Mouse (Mus musculus): Measurements from ENCODE around the gene Cfl2. TPM values are rescaled to one million over a fixed set of nuclear protein-coding genes. Genes with fewer than 3 reads are reported as not detected.
"Not testable (repeated sequence)": the region's sequence is repeated elsewhere in the genome, so short reads cannot be mapped to it uniquely, and the experiment has no call there.

Gene Cfl2
- polyA plus RNA-seq, 1 experiment from 2014 or later: 175 TPM

GRCm38 (mm10) chr12:54834925-54835447 lies 27.7 kb downstream of the Cfl2 start:
- peaks cover 12% of the 10 kb centered on the region for H3K4me1 ChIP-seq (replicated peaks; ENCODE audit: control insufficient read depth, insufficient read depth, low read length)
- H3K27ac ChIP-seq (ENCODE audit: low read length): peak overlapping the region; percentile 40
- 2% methylated on average over 11 of the region's 11 CpGs for WGBS
- no peaks in the 10 kb centered on the region for H3K36me3 ChIP-seq (ENCODE audit: control insufficient read depth, insufficient read depth, low read length)
- H3K9me3 ChIP-seq (ENCODE audit: control insufficient read depth, low read length): no peaks in the 10 kb centered on the region
- peak overlapping the region; percentile 41 for H3K4me3 ChIP-seq (ENCODE audit: low read length)
- peak; percentile 89 for ATAC-seq (ENCODE audit: low read depth)
- H3K9ac ChIP-seq (ENCODE audit: low read length): peak overlapping the region; percentile 42
- no peaks in the 10 kb centered on the region for H3K27me3 ChIP-seq (ENCODE audit: control insufficient read depth, insufficient read depth, low read depth, low read length)
- H3K4me2 ChIP-seq (ENCODE audit: low read depth, low read length): peak overlapping the region; percentile 51

- no peaks in the 10 kb centered on the region for H3K27me3 ChIP-seq (ENCODE audit: control insufficient read depth, insufficient read depth, low read depth, low read length)
- WGBS: 65% methylated on average over 9 of the region's 9 CpGs
- no peaks in the 10 kb centered on the region for H3K9me3 ChIP-seq (ENCODE audit: control insufficient read depth, low read length)
- H3K4me1 ChIP-seq (replicated peaks; ENCODE audit: control insufficient read depth, insufficient read depth, low read length): peaks cover 12% of the 10 kb centered on the region
- H3K9ac ChIP-seq (ENCODE audit: low read length): no peak overlapping the region
- no peak for ATAC-seq (ENCODE audit: low read depth)
- no peak overlapping the region for H3K4me2 ChIP-seq (ENCODE audit: low read depth, low read length)
- H3K36me3 ChIP-seq (ENCODE audit: control insufficient read depth, insufficient read depth, low read length): no peaks in the 10 kb centered on the region
- no peak overlapping the region for H3K27ac ChIP-seq (ENCODE audit: low read length)
- H3K4me3 ChIP-seq (ENCODE audit: low read length): no peak overlapping the region
Observed at GRCm38 (mm10) chr12:54833856-54834399, 28.7 kb downstream of the Cfl2 start.

GRCm38 (mm10) chr12:54831927-54832326 lies 30.8 kb downstream of the Cfl2 start:
- H3K27me3 ChIP-seq (ENCODE audit: control insufficient read depth, insufficient read depth, low read depth, low read length); H3K9ac ChIP-seq (ENCODE audit: low read length); H3K9me3 ChIP-seq (ENCODE audit: control insufficient read depth, low read length); H3K4me2 ChIP-seq (ENCODE audit: low read depth, low read length); H3K27ac ChIP-seq (ENCODE audit: low read length); ATAC-seq (ENCODE audit: low read depth); H3K4me3 ChIP-seq (ENCODE audit: low read length); H3K36me3 ChIP-seq (ENCODE audit: control insufficient read depth, insufficient read depth, low read length): not testable (repeated sequence)
- H3K4me1 ChIP-seq (replicated peaks; ENCODE audit: control insufficient read depth, insufficient read depth, low read length): peaks cover 12% of the 10 kb centered on the region
- WGBS: 67% methylated on average over 1 of the region's 1 CpGs

- no peaks in the 10 kb centered on the region for H3K27me3 ChIP-seq (ENCODE audit: control insufficient read depth, insufficient read depth, low read depth, low read length)
- peaks cover 8% of the 10 kb centered on the region for H3K4me1 ChIP-seq (replicated peaks; ENCODE audit: control insufficient read depth, insufficient read depth, low read length)
- no peak overlapping the region for H3K9ac ChIP-seq (ENCODE audit: low read length)
- H3K4me2 ChIP-seq (ENCODE audit: low read depth, low read length): no peak overlapping the region
- 8% methylated on average over 6 of the region's 6 CpGs for WGBS
- no peaks in the 10 kb centered on the region for H3K36me3 ChIP-seq (ENCODE audit: control insufficient read depth, insufficient read depth, low read length)
- H3K4me3 ChIP-seq (ENCODE audit: low read length): no peak overlapping the region
- no peak overlapping the region for H3K27ac ChIP-seq (ENCODE audit: low read length)
- H3K9me3 ChIP-seq (ENCODE audit: control insufficient read depth, low read length): no peaks in the 10 kb centered on the region
- peak; percentile 78; the same call in 1 of the 2 replicates for ATAC-seq (ENCODE audit: low read depth)
Observed at GRCm38 (mm10) chr12:54830574-54830973, 32.1 kb downstream of the Cfl2 start.

GRCm38 (mm10) chr12:54829876-54830275 lies 32.8 kb downstream of the Cfl2 start:
- Histone ChIP-seq H3K27me3 (ENCODE audit: control insufficient read depth, insufficient read depth, low read depth, low read length) (no peaks in the 10 kb centered on the region), H3K27ac (ENCODE audit: low read length) (no peak overlapping the region), H3K9ac (ENCODE audit: low read length) (no peak overlapping the region), H3K36me3 (ENCODE audit: control insufficient read depth, insufficient read depth, low read length) (no peaks in the 10 kb centered on the region), H3K9me3 (ENCODE audit: control insufficient read depth, low read length) (no peaks in the 10 kb centered on the region), H3K4me3 (ENCODE audit: low read length) (no peak overlapping the region), H3K4me1 (replicated peaks; ENCODE audit: control insufficient read depth, insufficient read depth, low read length) (peaks cover 2% of the 10 kb centered on the region), H3K4me2 (ENCODE audit: low read depth, low read length) (no peak overlapping the region)
- no peak for ATAC-seq (ENCODE audit: low read depth)
- WGBS: 51% methylated on average over 5 of the region's 5 CpGs

GRCm38 (mm10) chr12:54828043-54828442 lies 34.6 kb downstream of the Cfl2 start:
- whole genome bisulfite sequencing: 76% methylated on average over 1 of the region's 1 CpGs
- H3K9ac ChIP-seq (ENCODE audit: low read length): no peak overlapping the region
- peaks cover 6% of the 10 kb centered on the region; the same call in 1 of the 2 replicates for H3K4me1 ChIP-seq (replicated peaks; ENCODE audit: control insufficient read depth, insufficient read depth, low read length)
- ATAC-seq (ENCODE audit: low read depth): no peak
- no peaks in the 10 kb centered on the region for H3K27me3 ChIP-seq (ENCODE audit: control insufficient read depth, insufficient read depth, low read depth, low read length)
- no peaks in the 10 kb centered on the region for H3K36me3 ChIP-seq (ENCODE audit: control insufficient read depth, insufficient read depth, low read length)
- H3K4me2 ChIP-seq (ENCODE audit: low read depth, low read length): no peak overlapping the region
- no peaks in the 10 kb centered on the region for H3K9me3 ChIP-seq (ENCODE audit: control insufficient read depth, low read length)
- no peak overlapping the region for H3K4me3 ChIP-seq (ENCODE audit: low read length)
- H3K27ac ChIP-seq (ENCODE audit: low read length): no peak overlapping the region

GRCm38 (mm10) chr12:54825202-54825601 lies 37.5 kb downstream of the Cfl2 start:
- Histone ChIP-seq H3K27me3 (ENCODE audit: control insufficient read depth, insufficient read depth, low read depth, low read length) (no peaks in the 10 kb centered on the region), H3K9me3 (ENCODE audit: control insufficient read depth, low read length) (no peaks in the 10 kb centered on the region), H3K36me3 (ENCODE audit: control insufficient read depth, insufficient read depth, low read length) (no peaks in the 10 kb centered on the region), H3K4me1 (replicated peaks; ENCODE audit: control insufficient read depth, insufficient read depth, low read length) (peaks cover 8% of the 10 kb centered on the region; the same call in 1 of the 2 replicates), H3K4me3 (ENCODE audit: low read length) (no peak overlapping the region), H3K9ac (ENCODE audit: low read length) (no peak overlapping the region), H3K4me2 (ENCODE audit: low read depth, low read length) (no peak overlapping the region), H3K27ac (ENCODE audit: low read length) (no peak overlapping the region)
- 95% methylated on average over 3 of the region's 3 CpGs for WGBS
- ATAC-seq (ENCODE audit: low read depth): no peak

- Histone ChIP-seq H3K4me1 (replicated peaks; ENCODE audit: control insufficient read depth, insufficient read depth, low read length) (peaks cover 8% of the 10 kb centered on the region; the same call in 1 of the 2 replicates), H3K9me3 (ENCODE audit: control insufficient read depth, low read length) (no peaks in the 10 kb centered on the region), H3K27ac (ENCODE audit: low read length) (no peak overlapping the region), H3K4me3 (ENCODE audit: low read length) (no peak overlapping the region), H3K27me3 (ENCODE audit: control insufficient read depth, insufficient read depth, low read depth, low read length) (no peaks in the 10 kb centered on the region), H3K4me2 (ENCODE audit: low read depth, low read length) (no peak overlapping the region), H3K9ac (ENCODE audit: low read length) (no peak overlapping the region), H3K36me3 (ENCODE audit: control insufficient read depth, insufficient read depth, low read length) (no peaks in the 10 kb centered on the region)
- 39% methylated on average over 4 of the region's 4 CpGs for WGBS
- ATAC-seq (ENCODE audit: low read depth): peak; percentile 57
Observed at GRCm38 (mm10) chr12:54822836-54823426, 39.7 kb downstream of the Cfl2 start.

GRCm38 (mm10) chr12:54820684-54821161 lies 42.0 kb downstream of the Cfl2 start:
- H3K4me1 ChIP-seq (replicated peaks; ENCODE audit: control insufficient read depth, insufficient read depth, low read length): peaks cover 8% of the 10 kb centered on the region; the same call in 1 of the 2 replicates
- 52% methylated on average over 2 of the region's 2 CpGs for WGBS
- no peak overlapping the region for H3K4me2 ChIP-seq (ENCODE audit: low read depth, low read length)
- no peak overlapping the region for H3K4me3 ChIP-seq (ENCODE audit: low read length)
- no peaks in the 10 kb centered on the region for H3K36me3 ChIP-seq (ENCODE audit: control insufficient read depth, insufficient read depth, low read length)
- no peaks in the 10 kb centered on the region for H3K27me3 ChIP-seq (ENCODE audit: control insufficient read depth, insufficient read depth, low read depth, low read length)
- no peak for ATAC-seq (ENCODE audit: low read depth)
- no peak overlapping the region for H3K27ac ChIP-seq (ENCODE audit: low read length)
- H3K9me3 ChIP-seq (ENCODE audit: control insufficient read depth, low read length): no peaks in the 10 kb centered on the region
- no peak overlapping the region for H3K9ac ChIP-seq (ENCODE audit: low read length)

Data from lung, embryonic 16.5 days (tissue).